Mouse (Mus musculus) hindbrain, postnatal 0 days (tissue): ENCODE data around the gene Elmsan1. TPM values are rescaled to one million over a fixed set of nuclear protein-coding genes. Genes with fewer than 3 reads are reported as not detected.
"Not testable (repeated sequence)": the region's sequence is repeated elsewhere in the genome, so short reads cannot be mapped to it uniquely, and the experiment has no call there.

ENCODE experiments used
- ATAC-seq: fragments of 200-750 bp; cut with Nextera tagmentation; 2 replicates; pipeline ENCODE4 v1.8.0; 2017; ENCODE audit warnings: mild to moderate bottlenecking, moderate TSS enrichment, moderate library complexity
- DNase-seq: peaks from one replicate; pipeline ENCODE4 v3.0.0-alpha.2; 2015; ENCODE audit warnings: low spot score
- H3K27ac ChIP-seq: fragments of 300-500 bp; sonication (generic); 2 replicates; pipeline ENCODE4 v1.5.1; 2014; ENCODE audit warnings: mild to moderate bottlenecking
- H3K27me3 ChIP-seq: fragments of 300-500 bp; sonication (generic); 2 replicates; pipeline ENCODE4 v1.6.1; 2014; ENCODE audit warnings: low read length, mixed read lengths; ENCODE audit not compliant: insufficient read depth
- H3K36me3 ChIP-seq: fragments of 300-500 bp; sonication (generic); 2 replicates; pipeline ENCODE4 v1.6.1; 2014; ENCODE audit warnings: low read length, mixed read lengths; ENCODE audit not compliant: insufficient read depth
- H3K4me1 ChIP-seq: fragments of 300-500 bp; sonication (generic); 2 replicates; pipeline ENCODE4 v1.6.1; 2014; ENCODE audit warnings: antibody characterized with exemption, low read length, mixed read lengths; ENCODE audit not compliant: insufficient read depth
- H3K4me2 ChIP-seq: fragments of 300-500 bp; sonication (generic); 2 replicates; pipeline ENCODE4 v1.6.1; 2014; ENCODE audit warnings: low read depth, mild to moderate bottlenecking, low read length, moderate library complexity, mixed read lengths
- H3K4me3 ChIP-seq: fragments of 300-500 bp; sonication (generic); 2 replicates; pipeline ENCODE4 v1.5.1; 2014; ENCODE audit warnings: low read length
- H3K9ac ChIP-seq: fragments of 300-500 bp; sonication (generic); replicated peaks from 2 replicates; pipeline ENCODE4 v1.6.1; 2014; ENCODE audit warnings: mild to moderate bottlenecking, low read length, moderate library complexity, mixed read lengths
- H3K9me3 ChIP-seq: fragments of 300-500 bp; sonication (generic); 2 replicates; pipeline ENCODE4 v1.6.1; 2016; ENCODE audit warnings: low read length, mixed read lengths
- CTCF ChIP-seq: IDR thresholded peaks from 2 replicates; pipeline ENCODE4 v1.5.1; 2016; ENCODE audit warnings: antibody characterized with exemption, control low read depth, low read depth
- WGBS: fragments of 180-500 bp; shearing (Covaris S2); extraction: QIAGEN DNeasy Blood & Tissue Kit; methylation state at CpG from one replicate; pipeline ENCODE4 v1.1.7; 2014; 5-methylcytosine and 5-hydroxymethylcytosine counted together
- polyA plus RNA-seq: library from polyadenylated mRNA; unstranded; fragments of >200 nt; fragmentation: Nextera tagmentation; extraction: Ambion mirVana; gene quantifications from 2 replicates; pipeline ENCODE4 v1.2.1, GENCODE M21; 2015
- total RNA-seq: library from RNA; depleted of rRNA; stranded (reverse); fragments of >200 nt; gene quantifications from 2 replicates; pipeline ENCODE4 v1.2.3, GENCODE M21; 2014; rRNA removed

Elmsan1 gene
- total and polyA plus RNA-seq, 2 experiments from 2014 or later = 3.0 to 9.3 TPM

DNA sequence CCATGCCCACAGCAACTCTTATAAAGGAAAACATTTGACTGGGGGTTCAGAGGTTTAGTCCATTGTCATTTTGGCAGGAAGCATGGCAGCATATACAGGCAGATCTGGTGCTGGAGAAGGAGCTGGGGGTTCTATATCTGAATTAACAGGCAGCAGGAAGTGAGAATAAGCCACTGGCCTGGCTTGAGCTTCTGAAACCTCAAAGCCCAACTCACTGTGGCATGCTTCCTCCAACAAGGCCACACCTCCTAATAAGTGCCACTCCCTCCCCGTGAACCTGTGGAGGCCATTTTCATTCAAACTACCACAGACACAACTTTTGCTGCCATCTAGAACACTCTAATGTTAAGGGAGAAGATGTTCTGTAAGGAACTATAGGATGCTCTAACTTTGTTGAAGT lies 111.0 kb downstream of the Elmsan1 start:
- H3K9me3 ChIP-seq = no peaks in the 10 kb centered on the region
- no peaks in the 10 kb centered on the region for H3K36me3 ChIP-seq
- no peak for ATAC-seq
- H3K4me3 ChIP-seq = no peak overlapping the region
- no peaks in the 10 kb centered on the region for H3K4me1 ChIP-seq
- no peak overlapping the region for H3K4me2 ChIP-seq
- DNase-seq = no peak
- H3K9ac ChIP-seq = no peak overlapping the region
- 79% methylated on average over 1 of the region's 1 CpGs for WGBS
- no peaks in the 10 kb centered on the region for H3K27me3 ChIP-seq
- TF ChIP-seq CTCF = no peak
- H3K27ac ChIP-seq = no peak overlapping the region

DNA sequence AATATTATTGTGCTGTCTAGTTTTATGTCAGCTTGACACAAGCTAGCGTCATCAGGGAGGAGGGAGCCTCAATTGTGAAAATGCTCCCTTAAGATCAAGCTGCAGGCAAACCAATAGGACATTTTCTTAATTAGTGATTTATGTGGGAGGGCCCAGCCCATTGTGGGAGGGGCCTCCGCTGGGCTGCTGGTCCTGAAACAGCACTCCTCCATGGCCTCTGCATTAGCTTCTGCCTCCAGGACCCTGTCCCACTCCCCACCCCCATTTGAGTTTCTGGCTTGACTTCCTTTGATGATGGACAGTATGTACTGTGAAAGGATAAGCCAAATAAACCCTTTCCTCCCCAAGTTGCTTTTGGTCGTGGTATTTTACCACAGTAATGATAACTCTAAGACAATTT lies 111.7 kb downstream of the Elmsan1 start:
- TF ChIP-seq CTCF = no peak
- Histone ChIP-seq H3K9ac (no peak overlapping the region), H3K27me3 (no peaks in the 10 kb centered on the region), H3K4me1 (no peaks in the 10 kb centered on the region), H3K36me3 (no peaks in the 10 kb centered on the region), H3K9me3 (no peaks in the 10 kb centered on the region), H3K4me2 (no peak overlapping the region), H3K27ac (no peak overlapping the region), H3K4me3 (no peak overlapping the region)
- DNase-seq = no peak
- 83% methylated on average over 3 of the region's 3 CpGs for WGBS
- ATAC-seq = no peak

DNA sequence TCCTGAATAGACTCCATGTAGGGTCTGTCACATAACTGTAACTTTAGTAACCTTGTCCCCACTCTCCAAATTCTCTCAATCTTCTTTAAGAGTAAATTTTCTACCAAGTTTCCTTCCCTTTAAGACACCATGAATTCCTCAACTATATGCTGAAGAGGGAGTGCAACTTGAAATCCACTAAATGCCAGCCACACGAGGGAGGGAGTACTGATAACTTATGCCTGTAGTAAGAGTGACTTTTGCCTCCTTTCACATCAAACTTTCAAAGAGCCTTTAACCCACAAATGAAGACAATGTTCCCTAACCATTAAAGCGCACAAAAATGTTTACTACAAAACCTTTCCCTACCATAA lies 117.2 kb downstream of the Elmsan1 start:
- ATAC-seq (no peak), DNase-seq (no peak)
- Histone ChIP-seq H3K9me3 (no peaks in the 10 kb centered on the region), H3K27me3 (no peaks in the 10 kb centered on the region), H3K9ac (peak overlapping the region; percentile 61; the same call in 1 of the 2 replicates), H3K4me1 (no peaks in the 10 kb centered on the region), H3K4me3 (peak overlapping the region; percentile 43), H3K36me3 (no peaks in the 10 kb centered on the region), H3K27ac (peak overlapping the region; percentile 71), H3K4me2 (peak overlapping the region; percentile 63)
- WGBS = 50% methylated on average over 2 of the region's 2 CpGs
- no peak for TF ChIP-seq CTCF

DNA sequence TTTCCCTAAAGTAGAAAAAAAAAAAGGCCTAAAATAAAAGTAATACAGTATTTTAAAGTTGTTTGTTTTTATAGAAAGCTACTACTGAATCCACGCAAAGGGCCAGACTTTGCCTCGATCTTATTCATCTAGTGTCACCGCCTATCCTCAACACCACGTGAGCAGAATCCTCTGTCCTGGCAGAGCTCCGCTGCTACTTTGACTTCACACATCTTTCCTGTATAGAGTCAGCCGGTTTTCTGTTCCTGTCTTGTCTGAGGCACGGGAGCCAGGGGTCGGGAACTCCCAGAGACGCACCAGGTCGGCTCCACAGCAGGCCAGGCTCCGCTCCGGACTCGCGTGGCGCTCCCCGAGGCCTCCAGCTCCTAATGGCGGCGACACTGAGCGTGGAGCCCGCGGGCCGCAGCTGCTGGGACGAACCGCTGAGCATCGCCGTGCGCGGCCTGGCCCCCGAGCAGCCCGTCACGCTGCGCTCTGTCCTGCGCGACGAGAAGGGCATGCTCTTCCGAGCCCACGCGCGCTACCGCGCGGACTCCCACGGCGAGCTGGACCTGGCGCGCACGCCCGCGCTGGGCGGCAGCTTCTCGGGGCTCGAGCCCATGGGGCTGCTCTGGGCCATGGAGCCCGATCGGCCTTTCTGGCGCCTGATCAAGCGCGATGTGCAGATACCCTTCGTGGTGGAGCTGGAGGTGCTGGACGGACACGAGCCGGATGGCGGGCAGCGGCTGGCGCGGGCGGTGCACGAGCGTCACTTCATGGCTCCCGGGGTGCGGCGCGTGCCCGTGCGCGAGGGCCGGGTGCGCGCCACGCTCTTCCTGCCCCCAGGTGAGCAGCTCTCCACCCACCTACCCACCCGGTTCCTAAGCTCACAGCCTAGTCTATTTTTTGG lies 117.8 kb downstream of the Elmsan1 start, which contains the start of gene Acot6:
Gene Acot6, plus strand, starts transcription at position 51 of the 889 bp plus-strand sequence.
- TF ChIP-seq CTCF = peak; percentile 6; the same call in 1 of the 2 replicates
- Histone ChIP-seq H3K27ac (peak within 1 kb of the TSS; percentile 71), H3K4me2 (peak within 1 kb of the TSS; percentile 63), H3K4me3 (peak within 1 kb of the TSS; percentile 43), H3K9ac (peak within 1 kb of the TSS; percentile 61)
- H3K36me3 ChIP-seq, H3K27me3 ChIP-seq, H3K9me3 ChIP-seq, H3K4me1 ChIP-seq: not testable (repeated sequence)
- ATAC-seq (peak; percentile 87), DNase-seq (peak; percentile 71)
- under 1% methylated on average over 49 of the region's 80 CpGs for WGBS

DNA sequence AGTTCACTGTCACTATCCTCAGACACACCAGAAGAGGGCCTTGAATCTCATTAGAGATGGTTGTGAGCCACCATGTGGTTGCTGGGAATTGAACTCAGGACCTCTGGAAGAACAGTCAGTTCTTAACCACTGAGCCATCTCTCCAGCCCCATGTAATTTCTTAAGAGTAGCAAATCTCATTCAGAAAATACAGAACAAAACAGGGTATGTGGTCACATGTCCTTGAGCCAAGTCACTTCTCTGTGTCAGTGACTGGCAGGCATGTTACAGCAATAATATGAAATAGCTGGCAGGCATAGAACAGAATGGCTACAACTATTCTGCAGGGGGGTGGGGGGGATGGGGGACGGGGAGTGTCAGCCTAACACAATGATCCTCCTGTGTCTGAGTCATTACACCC lies 118.6 kb downstream of the Elmsan1 start:
- peak overlapping the region; percentile 63 for H3K4me2 ChIP-seq
- ATAC-seq (no peak), DNase-seq (no peak)
- no peaks in the 10 kb centered on the region for H3K27me3 ChIP-seq
- no peak overlapping the region for H3K4me3 ChIP-seq
- H3K9ac ChIP-seq = no peak overlapping the region
- WGBS = 25% methylated on average over 1 of the region's 1 CpGs
- no peak overlapping the region for H3K27ac ChIP-seq
- no peaks in the 10 kb centered on the region for H3K36me3 ChIP-seq
- H3K9me3 ChIP-seq = no peaks in the 10 kb centered on the region
- TF ChIP-seq CTCF = no peak
- H3K4me1 ChIP-seq = no peaks in the 10 kb centered on the region

- no peaks in the 10 kb centered on the region for H3K4me1 ChIP-seq
- no peaks in the 10 kb centered on the region for H3K27me3 ChIP-seq
- no peak overlapping the region for H3K27ac ChIP-seq
- no peaks in the 10 kb centered on the region for H3K9me3 ChIP-seq
- no peaks in the 10 kb centered on the region for H3K36me3 ChIP-seq
- DNase-seq (no peak), ATAC-seq (no peak)
- H3K9ac ChIP-seq = no peak overlapping the region
- no peak overlapping the region for H3K4me2 ChIP-seq
- no peak overlapping the region for H3K4me3 ChIP-seq
- 99% methylated on average over 2 of the region's 2 CpGs for WGBS
- TF ChIP-seq CTCF = no peak
Measured at GRCm38 (mm10) chr12:84099605-84100004, 119.1 kb downstream of the Elmsan1 start.

Other genes starting within 250 kb of the Elmsan1 start
- 0.11 and 0.16 TPM in 2 replicates for gene Heatr4, start 234.0 kb downstream of the Elmsan1 start, total RNA-seq
- not detected in 2 replicates for gene Heatr4, start 234.0 kb downstream of the Elmsan1 start, polyA plus RNA-seq
- 18.6 and 29.1 TPM in 2 replicates for gene Acot2, start 231.0 kb downstream of the Elmsan1 start, total RNA-seq
- 31.2 and 33.9 TPM in 2 replicates for gene Acot2, start 231.0 kb downstream of the Elmsan1 start, polyA plus RNA-seq
- gene Acot1, start 209.4 kb downstream of the Elmsan1 start, total RNA-seq = 177 and 178 TPM in 2 replicates
- 160 and 172 TPM in 2 replicates for gene Acot1, start 209.4 kb downstream of the Elmsan1 start, polyA plus RNA-seq
- gene Acot4, start 180.5 kb downstream of the Elmsan1 start, total RNA-seq = 0.14 and 1.8 TPM in 2 replicates
- 0.68 and 1.2 TPM in 2 replicates for gene Acot4, start 180.5 kb downstream of the Elmsan1 start, polyA plus RNA-seq
- not detected in 2 replicates for gene Gm49366, start 179.9 kb downstream of the Elmsan1 start, total RNA-seq
- not detected in 2 replicates for gene Gm49366, start 179.9 kb downstream of the Elmsan1 start, polyA plus RNA-seq
- gene Acot3, start 166.7 kb downstream of the Elmsan1 start, total RNA-seq = 0.42 and 1.3 TPM in 2 replicates
- gene Acot3, start 166.7 kb downstream of the Elmsan1 start, polyA plus RNA-seq = 1.3 and 1.6 TPM in 2 replicates
- 1.2 and 1.3 TPM in 2 replicates for gene Acot5, start 149.6 kb downstream of the Elmsan1 start, total RNA-seq
- 1.2 and 1.5 TPM in 2 replicates for gene Acot5, start 149.6 kb downstream of the Elmsan1 start, polyA plus RNA-seq
- gene Acot6, start 118.2 kb downstream of the Elmsan1 start, total RNA-seq = 6.8 and 8.6 TPM in 2 replicates
- 1.6 and 1.8 TPM in 2 replicates for gene Acot6, start 118.2 kb downstream of the Elmsan1 start, polyA plus RNA-seq
- gene Dnal1, start 104.5 kb downstream of the Elmsan1 start, total RNA-seq = 9.7 and 10.9 TPM in 2 replicates
- 6.8 and 9.7 TPM in 2 replicates for gene Dnal1, start 104.5 kb downstream of the Elmsan1 start, polyA plus RNA-seq
- gene Pnma1, start 70.4 kb downstream of the Elmsan1 start, total RNA-seq = 2.5 and 3.8 TPM in 2 replicates
- 4.2 and 4.5 TPM in 2 replicates for gene Pnma1, start 70.4 kb downstream of the Elmsan1 start, polyA plus RNA-seq
- gene Ptgr2, start 66.4 kb upstream of the Elmsan1 start, total RNA-seq = 10.2 and 13.4 TPM in 2 replicates
- 20.3 and 22.7 TPM in 2 replicates for gene Ptgr2, start 66.4 kb upstream of the Elmsan1 start, polyA plus RNA-seq
- 30.9 and 55.9 TPM in 2 replicates for gene Zfp410, start 98.0 kb upstream of the Elmsan1 start, total RNA-seq
- gene Zfp410, start 98.0 kb upstream of the Elmsan1 start, polyA plus RNA-seq = 50.0 and 53.8 TPM in 2 replicates
- 67.9 and 80.2 TPM in 2 replicates for gene Coq6, start 142.8 kb upstream of the Elmsan1 start, total RNA-seq
- 39.7 and 40.8 TPM in 2 replicates for gene Coq6, start 142.8 kb upstream of the Elmsan1 start, polyA plus RNA-seq
- 7.1 and 9.7 TPM in 2 replicates for gene Fam161b, start 143.0 kb upstream of the Elmsan1 start, total RNA-seq
- 9.8 and 10.2 TPM in 2 replicates for gene Fam161b, start 143.0 kb upstream of the Elmsan1 start, polyA plus RNA-seq
- 15.6 and 20.8 TPM in 2 replicates for gene Entpd5, start 190.1 kb upstream of the Elmsan1 start, total RNA-seq
- gene Entpd5, start 190.1 kb upstream of the Elmsan1 start, polyA plus RNA-seq = 13.2 and 13.4 TPM in 2 replicates
- gene Bbof1, start 190.2 kb upstream of the Elmsan1 start, total RNA-seq = 2.2 and 2.4 TPM in 2 replicates
- gene Bbof1, start 190.2 kb upstream of the Elmsan1 start, polyA plus RNA-seq = 2.1 and 2.3 TPM in 2 replicates
- gene Rnf113a2, start 198.3 kb upstream of the Elmsan1 start, total RNA-seq = 3.2 and 7.4 TPM in 2 replicates
- 20.1 and 21.3 TPM in 2 replicates for gene Rnf113a2, start 198.3 kb upstream of the Elmsan1 start, polyA plus RNA-seq
- 37.5 and 47.2 TPM in 2 replicates for gene Aldh6a1, start 232.1 kb upstream of the Elmsan1 start, total RNA-seq
- 46.5 and 52.1 TPM in 2 replicates for gene Aldh6a1, start 232.1 kb upstream of the Elmsan1 start, polyA plus RNA-seq
- gene Lin52, start 232.5 kb upstream of the Elmsan1 start, total RNA-seq = 23.1 and 23.5 TPM in 2 replicates
- gene Lin52, start 232.5 kb upstream of the Elmsan1 start, polyA plus RNA-seq = 20.4 and 25.2 TPM in 2 replicates